Mouse (Mus musculus): ENCODE data around the gene Zfand6.

DNA sequence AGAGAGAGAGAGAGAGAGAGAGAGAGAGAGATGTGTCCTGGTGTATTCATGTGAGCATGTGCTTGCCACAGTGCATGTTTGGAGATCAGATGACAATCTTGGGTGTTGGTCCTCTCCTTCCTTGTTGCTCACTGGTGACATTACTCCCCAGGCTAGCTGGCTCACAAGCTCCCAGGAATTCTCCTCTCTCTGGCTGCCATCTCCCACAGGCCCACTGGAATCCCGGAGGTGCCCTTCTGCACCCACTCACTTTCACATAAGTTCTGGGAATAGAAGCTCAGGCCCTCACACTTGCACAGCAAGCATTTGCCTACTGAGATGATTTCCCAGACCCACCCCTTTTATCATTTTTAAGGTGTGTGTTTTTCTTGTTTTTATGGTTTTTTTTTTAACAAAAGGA lies 110.0 kb downstream of the Zfand6 start:
- TF ChIP-seq CTCF (conservative IDR thresholded peaks at IDR 0.05; ENCODE audit: low read length), result no peak
- TF ChIP-seq NANOG (IDR thresholded peaks at IDR 0.05; ENCODE audit: borderline replicate concordance, low read length), result no peak
